Mouse (Mus musculus) gastrocnemius, adult 8-10 months (tissue): ENCODE results near the gene Mmrn1. TPM values are rescaled to one million over a fixed set of nuclear protein-coding genes. Genes with fewer than 3 reads are reported as not detected.
"Not testable (repeated sequence)": the region's sequence is repeated elsewhere in the genome, so short reads cannot be mapped to it uniquely, and the experiment has no call there.

Source experiments
- DNase-seq, 2 experiments: peaks; one replicate each; pipeline ENCODE4 v3.0.0; 2022; ENCODE audit warnings: low spot score in 2 of 2
- total RNA-seq, 4 experiments: library from RNA; stranded (reverse); gene quantifications; 2 replicates each; pipeline ENCODE4 v1.2.4; 2022

Gene Mmrn1
- total RNA-seq, result 1 to 10 TPM in 2 of 4 experiments, under 1 TPM in 2; 0.65 to 1.5 (median 0.86) TPM

DNA sequence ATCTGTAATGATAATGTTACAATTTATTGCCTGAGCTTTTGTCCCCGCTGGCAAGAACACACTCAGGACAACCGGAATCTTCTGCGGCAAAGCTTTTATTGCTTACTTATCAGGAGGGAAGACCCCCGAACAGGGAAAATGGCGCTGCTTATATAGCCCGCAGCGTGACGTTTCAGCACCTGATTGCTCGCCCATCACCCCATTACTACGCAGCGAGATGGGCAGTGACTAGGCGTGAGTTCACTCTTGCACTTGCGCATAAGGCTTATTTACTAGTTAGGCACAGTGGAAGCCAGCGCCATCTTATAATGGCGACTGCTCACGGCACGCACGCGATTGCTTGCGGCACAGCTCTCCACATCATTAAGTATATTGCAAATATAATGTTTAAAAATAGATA lies at the start of gene Mmrn1:
TSS of gene Mmrn1 (plus strand) at position 301 of the 400 bp plus-strand sequence.
- DNase-seq, result not testable (repeated sequence)

DNA sequence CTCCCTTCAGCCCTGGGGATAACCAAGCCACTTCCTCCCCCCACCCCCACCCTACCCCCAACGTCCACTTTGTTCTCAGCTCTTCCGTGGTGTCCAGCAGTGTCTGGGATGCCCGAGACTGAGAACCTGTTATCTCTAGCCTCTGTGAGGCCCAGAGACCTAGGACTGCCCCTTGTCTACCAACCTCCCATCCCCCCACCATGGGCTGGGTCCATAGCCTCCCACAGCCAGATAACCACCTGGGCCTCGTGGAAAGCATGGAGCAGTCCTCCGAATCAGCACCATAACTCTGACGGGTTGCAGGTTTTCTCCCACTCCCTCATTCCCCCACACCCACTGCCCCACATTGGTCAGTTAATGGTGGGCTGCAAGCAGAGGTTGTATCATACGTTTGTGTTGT lies 44.4 kb upstream of the Mmrn1 start:
- DNase-seq, result no peak

GRCm38 (mm10) chr6:60881534-60881933 lies 43.2 kb upstream of the Mmrn1 start:
- DNase-seq, result no peak

DNA sequence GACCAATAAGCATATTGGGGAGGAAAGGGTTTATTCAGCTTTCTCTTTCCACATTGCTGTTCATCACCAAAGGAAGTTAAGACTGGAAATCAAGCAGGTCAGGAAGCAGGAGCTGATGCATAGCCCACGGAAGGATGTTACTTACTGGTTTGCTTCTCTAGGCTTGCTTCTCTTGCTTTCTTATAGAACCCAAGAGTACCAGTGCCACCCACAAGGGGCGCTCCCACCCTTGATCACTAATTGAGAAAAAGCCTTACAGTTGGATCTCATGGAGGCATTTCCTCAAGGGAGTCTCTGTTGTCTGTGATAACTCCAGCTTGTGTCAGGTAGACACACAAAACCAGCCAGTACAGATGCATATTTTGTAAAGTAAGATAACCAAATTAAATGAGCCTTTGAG lies 17.5 kb upstream of the Mmrn1 start:
- DNase-seq, result no peak

DNA sequence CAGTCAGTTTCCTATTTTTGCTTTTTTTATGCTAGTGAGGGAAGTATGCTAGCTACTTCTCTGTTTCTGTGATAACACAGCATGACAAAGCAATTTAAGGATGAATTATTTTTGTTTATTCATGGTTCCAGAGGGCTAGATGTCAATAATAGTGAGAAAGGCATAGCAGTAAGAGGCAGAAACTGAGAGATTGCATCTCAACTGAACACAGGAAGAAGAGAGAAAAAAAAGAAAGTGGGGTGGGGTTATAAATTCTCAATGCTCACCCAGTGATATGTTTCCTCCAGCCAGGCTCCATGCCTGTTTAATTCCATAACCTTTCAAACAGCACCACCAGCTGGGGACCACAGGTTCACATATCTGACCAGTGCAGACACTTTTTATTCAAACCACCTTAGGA lies 6.6 kb downstream of the Mmrn1 start:
- no peak for DNase-seq

DNA sequence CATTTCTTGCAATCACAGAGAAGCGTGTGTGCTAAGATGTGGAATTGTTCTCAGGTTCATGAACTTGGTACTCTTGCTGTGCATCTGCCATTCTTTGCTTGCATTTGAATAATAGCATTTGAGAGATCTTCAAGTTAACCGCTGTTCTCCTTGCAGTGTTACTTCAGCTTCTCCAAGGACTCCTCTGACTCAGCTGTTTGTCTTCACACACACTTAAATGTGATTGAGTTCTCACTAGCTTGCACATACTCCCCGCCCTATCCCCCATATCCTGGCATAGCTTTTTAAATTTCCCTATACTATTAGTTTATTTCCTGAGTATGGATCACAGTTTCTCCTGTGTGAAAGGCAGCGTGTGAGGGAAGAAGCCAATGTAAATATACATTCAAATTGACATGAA lies 10.1 kb downstream of the Mmrn1 start:
- no peak for DNase-seq

DNA sequence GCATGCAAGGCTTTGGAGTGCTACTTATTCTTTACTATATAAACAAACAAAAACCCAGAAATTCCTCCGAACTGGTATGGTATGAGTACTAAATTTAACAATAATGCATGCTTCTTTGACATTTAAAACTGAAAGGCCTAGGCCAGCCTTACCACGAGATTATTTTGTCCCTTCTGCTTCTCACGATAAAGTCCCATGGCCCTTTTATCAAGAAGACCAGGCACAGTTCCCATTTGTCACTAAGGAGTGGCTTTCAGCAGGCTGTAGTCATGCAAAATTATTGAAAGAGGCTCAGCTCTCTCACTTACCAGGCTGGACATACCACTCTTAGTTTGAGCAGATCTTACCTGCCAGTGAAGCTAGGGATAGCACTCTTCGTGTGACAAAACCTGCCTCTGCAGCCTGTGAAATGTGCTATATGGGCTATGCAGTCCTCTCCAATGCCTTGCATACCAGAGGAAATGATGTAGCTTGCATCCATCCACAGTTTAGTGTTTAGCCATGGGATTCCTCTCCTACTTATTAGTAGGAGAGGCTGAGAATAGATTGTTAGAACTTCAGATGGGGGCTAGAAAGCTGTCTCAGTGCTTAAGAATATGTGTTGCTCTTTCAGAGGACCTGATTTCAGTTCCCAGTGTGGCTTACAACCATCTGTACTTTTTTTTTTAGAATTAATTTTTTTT lies 10.8 kb downstream of the Mmrn1 start:
- no peak for DNase-seq

DNA sequence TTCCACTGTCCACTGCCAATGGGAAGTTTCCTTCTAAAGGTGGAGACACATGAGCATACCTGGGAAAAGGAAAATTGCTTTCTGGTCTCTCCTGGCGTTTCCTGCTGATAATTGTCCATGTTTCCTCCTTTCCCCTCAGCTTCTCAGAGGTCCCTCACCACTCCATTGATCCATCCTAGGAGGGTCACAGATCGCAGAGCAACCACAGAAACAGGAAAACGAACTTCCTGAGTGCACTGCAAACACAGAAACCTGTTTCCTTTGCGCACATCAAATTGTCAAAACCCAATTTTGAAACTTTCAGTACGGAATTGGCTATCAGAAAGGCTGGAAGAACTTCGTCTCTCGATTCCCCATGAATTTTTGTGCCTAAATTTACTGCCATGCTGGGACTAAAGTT lies 19.4 kb downstream of the Mmrn1 start:
- DNase-seq, result no peak

- no peak for DNase-seq
These were observed 19.8 kb downstream of the Mmrn1 start for GRCm38 (mm10) chr6:60944621-60945020.

- no peak for DNase-seq
These were observed 25.6 kb downstream of the Mmrn1 start for GRCm38 (mm10) chr6:60950415-60950814.

DNA sequence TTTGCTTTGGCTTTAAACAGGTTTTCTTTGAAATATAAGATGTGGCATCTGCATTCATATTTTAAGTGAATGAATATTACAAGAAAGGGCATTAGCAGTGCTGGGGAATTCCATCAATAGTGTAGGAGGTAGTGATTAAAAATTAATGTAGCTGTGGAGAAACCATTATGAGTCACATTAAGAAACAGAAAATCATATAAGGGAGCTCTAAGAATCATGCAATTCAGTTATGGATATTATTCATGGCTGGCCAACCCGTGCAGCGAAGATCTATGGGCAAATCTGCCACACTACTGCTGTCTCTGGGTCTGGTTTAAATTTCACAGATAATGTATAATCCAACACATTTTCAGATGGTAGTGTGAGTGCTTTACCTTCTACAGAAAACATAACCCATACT lies 36.5 kb downstream of the Mmrn1 start:
- no peak for DNase-seq

DNA sequence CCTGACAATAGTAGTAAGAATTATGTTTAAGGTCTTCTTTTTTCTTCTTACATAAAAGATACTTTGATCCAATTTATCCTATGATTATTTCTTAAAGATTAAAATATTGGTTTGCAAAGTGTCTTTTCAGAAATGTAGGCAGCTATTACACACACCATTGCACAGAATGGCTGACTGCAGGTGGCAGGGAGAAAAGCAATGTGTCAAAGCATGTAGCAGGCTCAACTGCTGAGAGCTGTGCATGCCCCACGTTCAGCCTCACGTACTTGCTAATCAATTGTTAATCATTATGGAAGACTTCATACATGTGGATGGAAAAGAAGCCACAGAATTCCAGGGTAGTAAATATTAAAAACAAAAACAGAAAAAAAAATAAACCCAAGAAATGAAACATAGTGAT lies 37.1 kb downstream of the Mmrn1 start:
- DNase-seq, result no peak

DNA sequence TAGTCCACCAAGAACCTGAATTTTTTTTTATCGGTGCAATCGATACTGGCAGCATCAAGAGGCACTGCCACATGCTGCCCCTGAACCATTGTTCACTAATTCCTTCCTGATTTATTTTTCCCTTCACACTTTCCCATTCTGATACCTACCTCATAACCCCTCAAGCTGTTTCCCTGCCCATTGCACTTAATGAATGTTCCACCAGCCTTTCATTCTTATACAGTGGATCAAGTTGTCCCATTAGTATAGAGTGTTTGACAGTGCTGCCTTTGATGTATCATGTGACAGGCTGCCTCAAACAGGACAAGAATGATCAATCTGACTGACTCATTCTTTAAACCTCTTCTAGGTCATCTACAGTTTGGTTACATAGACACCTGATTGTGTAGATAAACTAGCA lies 37.9 kb downstream of the Mmrn1 start:
- DNase-seq, result no peak

- no peak for DNase-seq
These were observed 39.0 kb downstream of the Mmrn1 start for GRCm38 (mm10) chr6:60963726-60964125.

- no peak for DNase-seq
These were observed 42.2 kb downstream of the Mmrn1 start for GRCm38 (mm10) chr6:60966931-60967330.

GRCm38 (mm10) chr6:60969407-60969806 lies 44.6 kb downstream of the Mmrn1 start:
- DNase-seq, result no peak

- DNase-seq, result no peak
These were observed 46.0 kb downstream of the Mmrn1 start for GRCm38 (mm10) chr6:60970811-60971210.

DNA sequence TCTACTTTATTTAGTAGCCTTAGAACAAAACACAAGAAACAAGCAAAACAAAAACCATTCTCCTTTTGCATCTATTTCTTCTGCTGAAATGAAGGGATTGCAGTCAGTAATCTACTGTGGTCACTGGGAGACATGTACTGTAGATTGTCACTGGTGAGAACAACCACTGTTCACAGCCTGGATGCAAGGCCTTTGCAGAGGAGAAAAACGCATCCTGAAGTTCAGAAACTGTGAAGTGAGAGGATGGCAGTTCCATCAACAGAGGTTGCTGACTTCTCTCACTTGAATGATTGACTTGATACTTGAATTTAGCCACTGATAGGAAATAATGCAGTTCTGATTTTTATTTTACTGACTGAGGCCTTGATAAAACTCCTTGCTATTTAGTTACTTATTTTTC lies 53.8 kb downstream of the Mmrn1 start:
- no peak for DNase-seq

- DNase-seq, result no peak
These were observed 54.3 kb downstream of the Mmrn1 start for GRCm38 (mm10) chr6:60979039-60979438.

- DNase-seq, result no peak
These were observed 59.6 kb downstream of the Mmrn1 start for GRCm38 (mm10) chr6:60984360-60984759.

- no peak for DNase-seq
These were observed 61.1 kb downstream of the Mmrn1 start for GRCm38 (mm10) chr6:60985919-60986318.

DNA sequence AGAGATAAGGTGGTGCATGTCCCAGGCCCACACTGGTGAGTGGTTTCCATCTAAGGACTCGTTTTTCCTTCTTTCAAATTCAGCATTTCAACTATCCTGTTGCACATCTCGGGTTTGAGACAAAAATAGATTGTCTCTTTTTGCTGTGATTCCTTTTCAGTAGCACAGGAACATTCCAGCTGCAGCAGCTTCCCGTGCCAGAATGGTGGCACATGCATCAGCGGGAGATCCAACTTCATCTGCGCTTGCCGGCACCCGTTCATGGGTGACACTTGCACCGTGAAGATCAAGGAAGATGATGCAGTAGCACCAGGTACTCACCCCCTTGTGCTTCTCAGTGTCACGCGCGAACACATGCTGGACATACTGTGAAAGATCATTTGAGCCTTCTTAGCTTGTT lies 62.1 kb downstream of the Mmrn1 start:
- DNase-seq, result no peak

- no peak for DNase-seq
These were observed 63.0 kb downstream of the Mmrn1 start for GRCm38 (mm10) chr6:60987804-60988203.

- DNase-seq, result no peak
These were observed 67.6 kb downstream of the Mmrn1 start for GRCm38 (mm10) chr6:60992366-60992765.
